Mouse (Mus musculus) embryonic fibroblast, embryonic 13.5 days (primary cell): ENCODE data around the gene Adamts2. TPM values are rescaled to one million over a fixed set of nuclear protein-coding genes. Genes with fewer than 3 reads are reported as not detected.

Source experiments
- H3K27ac ChIP-seq: 2 replicates; pipeline ENCODE4 v1.5.1; 2012; ENCODE audit warnings: low read length, control low read depth, inconsistent platforms; ENCODE audit not compliant: insufficient read depth
- H3K4me1 ChIP-seq: 2 replicates; pipeline ENCODE4 v1.6.1; 2011; ENCODE audit warnings: low read length; ENCODE audit not compliant: control insufficient read depth, insufficient read depth
- H3K4me3 ChIP-seq: 2 replicates; pipeline ENCODE4 v1.5.1; 2011; ENCODE audit warnings: mild to moderate bottlenecking, control low read depth, low read length; ENCODE audit not compliant: insufficient read depth
- CTCF ChIP-seq: IDR thresholded peaks from 2 replicates; pipeline ENCODE4 v1.5.1; 2011; ENCODE audit warnings: mild to moderate bottlenecking, control low read depth, low read length, moderate library complexity, borderline replicate concordance; ENCODE audit not compliant: insufficient read depth
- POLR2A ChIP-seq: IDR thresholded peaks from 2 replicates; pipeline ENCODE4 v1.6.1; 2011; ENCODE audit warnings: low read depth, mild to moderate bottlenecking, control low read depth, low read length, moderate library complexity
- polyA plus RNA-seq: library from polyadenylated mRNA; stranded (reverse); fragments of >200 nt; gene quantifications from 2 replicates; pipeline ENCODE4 v1.2.4, GENCODE M21; 2011; ENCODE audit warnings: low read depth; ENCODE audit not compliant: missing spikeins, insufficient read length

Adamts2 gene
- polyA plus RNA-seq, 1 experiment = 25.6 TPM

GRCm38 (mm10) chr11:50683821-50684220 is 81.9 kb downstream of the Adamts2 start:
- Histone ChIP-seq H3K4me1 (no peaks in the 10 kb centered on the region), H3K4me3 (no peak overlapping the region), H3K27ac (no peak overlapping the region)
- TF ChIP-seq POLR2A = no peak
- no peak for TF ChIP-seq CTCF

GRCm38 (mm10) chr11:50688584-50688983 is 86.7 kb downstream of the Adamts2 start:
- Histone ChIP-seq H3K27ac (no peak overlapping the region), H3K4me1 (no peaks in the 10 kb centered on the region), H3K4me3 (no peak overlapping the region)
- TF ChIP-seq CTCF (no peak), POLR2A (no peak)

- TF ChIP-seq CTCF (no peak), POLR2A (no peak)
- no peaks in the 10 kb centered on the region for H3K4me1 ChIP-seq
- H3K4me3 ChIP-seq = no peak overlapping the region
- no peak overlapping the region for H3K27ac ChIP-seq
These were observed 87.8 kb downstream of the Adamts2 start for GRCm38 (mm10) chr11:50689672-50690071.

GRCm38 (mm10) chr11:50699971-50700370 is 98.1 kb downstream of the Adamts2 start:
- Histone ChIP-seq H3K4me1 (no peaks in the 10 kb centered on the region), H3K4me3 (no peak overlapping the region), H3K27ac (no peak overlapping the region; the same call in 1 of the 2 replicates)
- TF ChIP-seq POLR2A = no peak
- no peak for TF ChIP-seq CTCF

GRCm38 (mm10) chr11:50700496-50700895 is 98.6 kb downstream of the Adamts2 start:
- H3K27ac ChIP-seq = no peak overlapping the region
- H3K4me1 ChIP-seq = no peaks in the 10 kb centered on the region
- H3K4me3 ChIP-seq = no peak overlapping the region
- no peak for TF ChIP-seq POLR2A
- TF ChIP-seq CTCF = no peak

- Histone ChIP-seq H3K27ac (no peak overlapping the region), H3K4me3 (no peak overlapping the region), H3K4me1 (no peaks in the 10 kb centered on the region)
- TF ChIP-seq POLR2A (no peak), CTCF (no peak)
These were observed 101.5 kb downstream of the Adamts2 start for GRCm38 (mm10) chr11:50703397-50703796.

- TF ChIP-seq CTCF (no peak), POLR2A (no peak)
These were observed 102.6 kb downstream of the Adamts2 start for GRCm38 (mm10) chr11:50704511-50704910.

GRCm38 (mm10) chr11:50707259-50707658 is 105.4 kb downstream of the Adamts2 start:
- Histone ChIP-seq H3K4me1 (no peaks in the 10 kb centered on the region), H3K4me3 (no peak overlapping the region), H3K27ac (no peak overlapping the region)
- TF ChIP-seq CTCF (no peak), POLR2A (no peak)

More at GRCm38 (mm10) chr11:50704511-50704910, 102.6 kb downstream of the Adamts2 start:
- H3K27ac ChIP-seq = no peak overlapping the region
- no peak overlapping the region for H3K4me3 ChIP-seq
- H3K4me1 ChIP-seq = no peaks in the 10 kb centered on the region

GRCm38 (mm10) chr11:50713610-50714202 is 111.8 kb downstream of the Adamts2 start:
- TF ChIP-seq POLR2A = no peak
- no peak for TF ChIP-seq CTCF
- H3K4me3 ChIP-seq = no peak overlapping the region
- H3K27ac ChIP-seq = no peak overlapping the region
- no peaks in the 10 kb centered on the region for H3K4me1 ChIP-seq

- TF ChIP-seq CTCF (no peak), POLR2A (no peak)
- Histone ChIP-seq H3K27ac (no peak overlapping the region), H3K4me1 (peaks cover 2% of the 10 kb centered on the region; the same call in 1 of the 2 replicates), H3K4me3 (no peak overlapping the region)
These were observed 113.2 kb downstream of the Adamts2 start for GRCm38 (mm10) chr11:50715091-50715490.
